Mouse (Mus musculus): ENCODE data around the gene Gpr37l1.

DNA sequence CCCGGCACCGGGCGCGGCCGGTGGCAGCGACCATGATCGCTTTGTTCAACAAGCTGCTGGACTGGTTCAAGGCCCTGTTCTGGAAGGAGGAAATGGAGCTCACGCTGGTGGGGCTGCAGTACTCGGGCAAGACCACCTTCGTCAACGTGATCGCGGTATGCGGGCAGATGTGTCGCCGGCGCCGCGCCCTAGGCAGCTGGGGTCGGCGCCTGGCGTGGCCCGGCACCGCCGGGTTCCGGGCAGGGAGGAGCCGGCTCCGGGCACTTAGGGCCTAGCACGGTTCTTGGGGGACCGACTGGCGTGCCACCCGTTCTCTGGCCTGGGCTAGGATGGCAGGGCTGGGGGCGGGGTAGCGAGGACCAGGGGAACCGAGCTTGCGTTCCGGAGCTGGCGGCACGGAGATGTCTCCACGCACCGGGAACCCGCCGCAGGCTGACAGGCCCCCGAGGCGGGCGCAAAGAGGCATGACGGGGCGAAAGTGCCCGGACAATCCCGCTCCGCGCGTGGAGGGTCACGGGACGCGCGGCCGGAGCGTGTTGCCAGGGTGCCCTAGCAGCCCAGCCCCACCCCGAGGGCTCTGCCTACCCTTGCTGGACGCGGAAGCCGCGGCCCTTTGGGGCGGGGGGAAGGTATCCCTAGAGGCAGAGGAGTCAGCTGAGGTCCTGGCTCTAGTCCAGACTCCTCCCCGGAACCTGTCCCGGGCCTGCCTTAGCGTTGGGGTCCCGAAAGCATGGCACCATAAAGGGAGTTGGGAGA, 20.4 kb downstream of the Gpr37l1 start:
- TF ChIP-seq POLR2A (IDR thresholded peaks at IDR 0.05; ENCODE audit: borderline replicate concordance, extremely low read depth, insufficient read depth, insufficient read length, poor library complexity, severe bottlenecking) (0 out of 2 replicates have a peak, but pooled peaks have one; percentile 9), CTCF (IDR thresholded peaks at IDR 0.05; ENCODE audit: borderline replicate concordance, extremely low read depth, insufficient read depth, insufficient read length) (no peak)

All from brain, embryonic 14.5 days (tissue).